Mouse (Mus musculus) limb, embryonic 14.5 days (tissue): ENCODE results near the gene Smchd1. TPM values are rescaled to one million over a fixed set of nuclear protein-coding genes. Genes with fewer than 3 reads are reported as not detected.

Experiments
- ATAC-seq: fragments of 200-750 bp; cut with Nextera tagmentation; 2 replicates; pipeline ENCODE4 v1.8.0; 2017; ENCODE audit warnings: low read depth, moderate number of reproducible peaks, moderate TSS enrichment; ENCODE audit not compliant: low FRiP score
- DNase-seq: peaks from one replicate; pipeline ENCODE4 v3.0.0-alpha.2; 2015; ENCODE audit warnings: low spot score
- H3K27ac ChIP-seq: fragments of 300-500 bp; sonication (generic); replicated peaks from 2 replicates; pipeline ENCODE4 v1.5.1; 2014; ENCODE audit warnings: low read depth, mild to moderate bottlenecking, low read length, moderate library complexity, mixed read lengths
- H3K27me3 ChIP-seq: fragments of 300-500 bp; sonication (generic); 2 replicates; pipeline ENCODE4 v1.6.1; 2014; ENCODE audit warnings: low read length, mixed read lengths; ENCODE audit not compliant: control insufficient read depth, insufficient read depth
- H3K36me3 ChIP-seq: fragments of 300-500 bp; sonication (generic); 2 replicates; pipeline ENCODE4 v1.6.1; 2014; ENCODE audit warnings: mild to moderate bottlenecking, low read length, moderate library complexity, mixed read lengths; ENCODE audit not compliant: control insufficient read depth, insufficient read depth
- H3K4me1 ChIP-seq: fragments of 300-500 bp; sonication (generic); 2 replicates; pipeline ENCODE4 v1.6.1; 2014; ENCODE audit warnings: antibody characterized with exemption, low read length, mixed read lengths; ENCODE audit not compliant: control insufficient read depth, insufficient read depth
- H3K4me2 ChIP-seq: fragments of 300-500 bp; sonication (generic); replicated peaks from 2 replicates; pipeline ENCODE4 v1.6.1; 2014; ENCODE audit warnings: low read depth, mild to moderate bottlenecking, low read length, moderate library complexity; ENCODE audit not compliant: severe bottlenecking
- H3K4me3 ChIP-seq: fragments of 300-500 bp; sonication (generic); replicated peaks from 2 replicates; pipeline ENCODE4 v1.5.1; 2014; ENCODE audit warnings: low read length
- H3K9ac ChIP-seq: fragments of 300-500 bp; sonication (generic); 2 replicates; pipeline ENCODE4 v1.6.1; 2014; ENCODE audit warnings: mild to moderate bottlenecking, low read depth, low read length, moderate library complexity; ENCODE audit not compliant: severe bottlenecking
- H3K9me3 ChIP-seq: fragments of 300-500 bp; sonication (generic); 2 replicates; pipeline ENCODE4 v1.6.1; 2016; ENCODE audit warnings: low read length; ENCODE audit not compliant: control insufficient read depth
- POLR2A ChIP-seq: fragments of 200-500 bp; IDR thresholded peaks from 2 replicates; pipeline ENCODE4 v1.8.0; 2012; ENCODE audit warnings: inconsistent platforms, mild to moderate bottlenecking, moderate library complexity, borderline replicate concordance; ENCODE audit not compliant: insufficient read depth, insufficient read length; ENCODE audit errors: extremely low read depth
- WGBS: fragments of 180-500 bp; shearing (Covaris S2); extraction: QIAGEN DNeasy Blood & Tissue Kit; methylation state at CpG from one replicate; pipeline ENCODE4 v1.1.7; 2014; 5-methylcytosine and 5-hydroxymethylcytosine counted together
- polyA plus RNA-seq, 2 experiments: library from polyadenylated mRNA; depleted of rRNA in 1 of 2; stranded (reverse) in 1 of 2; unstranded in 1 of 2; fragments of >200 nt; fragmentation: Nextera tagmentation in 1 of 2; extraction: Ambion mirVana in 1 of 2; gene quantifications; 2 replicates each; pipeline versions ENCODE4 v1.2.1 to v1.2.3; 2012 to 2014

Gene Smchd1
- 32.8 and 42.7 TPM in 2 replicates for polyA plus RNA-seq (2012; rRNA removed)
- 71.4 and 75.6 TPM in 2 replicates for polyA plus RNA-seq (2014; fragmentation: Nextera tagmentation; extraction: Ambion mirVana)

DNA sequence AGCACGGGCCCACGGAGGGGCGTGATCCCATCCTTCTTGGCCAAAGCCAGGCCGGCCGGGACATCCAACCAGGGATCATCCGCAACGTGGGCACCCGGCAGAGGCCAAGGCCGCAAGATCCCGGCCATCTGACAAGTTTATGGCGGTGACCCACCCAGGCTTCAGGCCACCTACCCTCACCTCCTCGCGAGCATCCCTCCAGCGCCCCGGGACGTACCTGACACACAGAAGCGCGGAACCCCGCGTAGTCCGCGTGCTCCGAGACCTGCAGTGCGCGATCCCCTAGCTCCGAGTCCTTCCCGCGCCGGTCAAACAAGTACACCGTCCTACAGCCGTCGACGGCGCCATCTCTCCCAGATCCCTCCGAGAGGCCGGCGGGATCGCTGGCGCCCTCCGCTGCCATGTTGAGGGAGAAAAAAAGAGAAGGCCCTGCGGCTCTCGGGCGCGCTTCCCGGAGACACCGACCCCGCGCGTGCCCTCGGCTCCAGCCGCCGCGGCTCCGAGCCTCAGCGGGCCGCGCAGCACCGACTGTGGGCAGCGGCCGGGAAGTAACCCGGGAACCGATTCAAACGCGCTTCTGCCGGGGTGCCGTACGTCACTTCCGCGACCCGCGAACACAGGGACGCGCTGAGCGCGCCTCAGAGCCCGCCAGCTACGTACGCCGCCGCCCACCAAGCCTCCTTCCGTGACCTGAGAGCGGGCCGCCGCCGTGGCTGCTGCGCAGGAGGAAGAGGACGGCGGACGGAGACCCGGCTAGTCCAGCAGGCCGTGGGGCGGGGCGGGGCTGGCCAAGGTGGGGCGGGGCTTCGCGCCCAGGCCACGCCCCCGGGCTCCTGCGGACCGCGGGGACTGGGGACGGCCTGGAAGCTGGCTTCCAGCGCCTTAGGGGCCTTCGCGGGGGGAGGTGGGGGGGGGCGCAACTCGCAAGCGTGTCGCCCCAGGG lies at the start of gene Smchd1:
Gene Smchd1, minus strand, starts transcription at position 582 of the 943 bp plus-strand sequence.
- peak; percentile 93 for ATAC-seq
- peak; percentile 90 for DNase-seq
- H3K36me3 ChIP-seq = no peaks in the 10 kb centered on the region
- H3K27me3 ChIP-seq = no peaks in the 10 kb centered on the region
- H3K4me1 ChIP-seq = peaks cover 10% of the 10 kb centered on the region
- no peak for TF ChIP-seq POLR2A
- peak within 1 kb of the TSS; percentile 89 for H3K4me3 ChIP-seq
- H3K27ac ChIP-seq = peak within 1 kb of the TSS; percentile 99
- peak within 1 kb of the TSS; percentile 87 for H3K4me2 ChIP-seq
- H3K9me3 ChIP-seq = no peaks in the 10 kb centered on the region
- under 1% methylated on average over 78 of the region's 109 CpGs for WGBS
- H3K9ac ChIP-seq = peak within 1 kb of the TSS; percentile 95

GRCm38 (mm10) chr17:71510297-71510696 lies 35.2 kb upstream of the Smchd1 start:
- no peak overlapping the region for H3K4me3 ChIP-seq
- H3K4me1 ChIP-seq = no peaks in the 10 kb centered on the region
- H3K27me3 ChIP-seq = no peaks in the 10 kb centered on the region
- WGBS = 95% methylated on average over 11 of the region's 11 CpGs
- no peak overlapping the region for H3K4me2 ChIP-seq
- H3K27ac ChIP-seq = no peak overlapping the region
- no peak for TF ChIP-seq POLR2A
- DNase-seq (no peak), ATAC-seq (no peak)
- H3K36me3 ChIP-seq = peaks cover 60% of the 10 kb centered on the region
- no peak overlapping the region for H3K9ac ChIP-seq
- no peaks in the 10 kb centered on the region for H3K9me3 ChIP-seq

DNA sequence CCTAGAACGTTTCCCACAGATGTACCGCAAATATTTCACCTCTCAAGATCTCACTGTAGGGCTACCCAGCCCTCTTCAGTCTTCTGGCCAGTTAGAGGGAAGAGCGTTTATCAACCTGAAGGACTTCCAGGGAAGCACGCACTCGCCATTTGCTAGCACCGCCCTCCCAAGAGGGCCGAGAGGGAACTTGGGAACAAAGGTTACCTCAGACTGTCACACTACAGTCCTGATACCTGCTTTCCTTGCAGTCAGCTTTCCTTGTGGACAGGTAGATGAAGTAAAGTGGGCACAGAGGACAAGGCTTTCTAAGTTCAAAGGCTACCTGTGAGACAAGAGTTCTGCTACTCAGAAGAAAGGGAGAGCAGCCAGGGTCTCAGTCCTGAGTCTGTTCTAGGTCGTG lies 31.7 kb upstream of the Smchd1 start:
- ATAC-seq (no peak), DNase-seq (no peak)
- no peak overlapping the region for H3K27ac ChIP-seq
- TF ChIP-seq POLR2A = no peak
- peaks cover 67% of the 10 kb centered on the region for H3K36me3 ChIP-seq
- no peaks in the 10 kb centered on the region for H3K9me3 ChIP-seq
- H3K27me3 ChIP-seq = no peaks in the 10 kb centered on the region
- 90% methylated on average over 8 of the region's 8 CpGs for WGBS
- no peaks in the 10 kb centered on the region for H3K4me1 ChIP-seq
- H3K9ac ChIP-seq = no peak overlapping the region
- H3K4me2 ChIP-seq = no peak overlapping the region
- H3K4me3 ChIP-seq = no peak overlapping the region

DNA sequence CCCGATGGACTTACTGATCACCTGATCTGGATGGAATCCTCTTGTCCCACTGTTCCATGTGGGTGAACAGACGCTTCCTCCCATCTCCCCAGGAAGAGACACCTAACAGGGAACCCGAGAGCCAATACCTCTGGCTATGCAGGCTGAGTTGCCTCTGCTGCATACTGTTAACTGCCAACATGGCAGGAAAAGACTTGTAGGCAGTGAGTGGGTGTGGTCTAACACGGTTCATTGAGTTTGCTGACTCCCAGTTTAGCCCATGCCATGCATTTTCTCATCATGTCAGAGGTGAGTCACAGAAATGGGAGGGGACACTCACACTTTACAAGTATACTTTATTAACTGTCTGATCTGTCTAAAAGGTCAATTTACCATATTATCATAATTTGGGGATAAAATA lies 20.6 kb upstream of the Smchd1 start:
- Histone ChIP-seq H3K4me3 (no peak overlapping the region), H3K9ac (no peak overlapping the region), H3K27me3 (no peaks in the 10 kb centered on the region), H3K36me3 (peaks cover 49% of the 10 kb centered on the region), H3K4me1 (no peaks in the 10 kb centered on the region), H3K27ac (no peak overlapping the region), H3K4me2 (no peak overlapping the region), H3K9me3 (no peaks in the 10 kb centered on the region)
- no peak for TF ChIP-seq POLR2A
- DNase-seq (no peak), ATAC-seq (no peak)
- 91% methylated on average over 4 of the region's 4 CpGs for WGBS

DNA sequence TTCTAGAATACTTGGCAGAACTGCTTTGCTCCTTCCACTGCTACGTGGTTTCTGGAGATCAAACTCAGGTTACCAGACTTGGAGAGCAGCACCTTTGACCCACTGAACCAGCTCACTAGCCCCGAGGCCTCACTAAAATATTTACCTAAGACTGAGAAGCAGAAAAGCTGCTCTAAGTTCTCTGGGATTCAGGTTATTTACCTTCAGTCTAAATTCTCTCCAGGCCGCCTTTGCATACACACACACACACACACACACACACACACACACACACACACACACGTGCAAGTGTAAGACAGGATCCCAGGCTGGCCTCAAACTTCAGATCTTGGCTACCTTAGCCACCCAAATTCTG lies 16.2 kb upstream of the Smchd1 start:
- ATAC-seq (no peak), DNase-seq (no peak)
- no peak overlapping the region for H3K9ac ChIP-seq
- TF ChIP-seq POLR2A = no peak
- H3K4me3 ChIP-seq = no peak overlapping the region
- peaks cover 11% of the 10 kb centered on the region for H3K36me3 ChIP-seq
- no peaks in the 10 kb centered on the region for H3K9me3 ChIP-seq
- WGBS = 67% methylated on average over 4 of the region's 4 CpGs
- H3K27ac ChIP-seq = no peak overlapping the region
- peaks cover 5% of the 10 kb centered on the region for H3K4me1 ChIP-seq
- H3K4me2 ChIP-seq = no peak overlapping the region
- H3K27me3 ChIP-seq = no peaks in the 10 kb centered on the region
